Mouse (Mus musculus): ENCODE data around the gene Prl2c5.
"Not testable (repeated sequence)": the region's sequence is repeated elsewhere in the genome, so short reads cannot be mapped to it uniquely, and the experiment has no call there.

- TF ChIP-seq TCF12 (IDR thresholded peaks at IDR 0.05; ENCODE audit: insufficient read depth, poor library complexity, severe bottlenecking); POLR2A (IDR thresholded peaks at IDR 0.05; ENCODE audit: insufficient read length, low read depth); USF1 (IDR thresholded peaks at IDR 0.05; ENCODE audit: low read depth); REST (IDR thresholded peaks at IDR 0.05; ENCODE audit: insufficient read depth, insufficient read length); E2F4 (IDR thresholded peaks at IDR 0.05; ENCODE audit: insufficient read depth); MYOD1 (IDR thresholded peaks at IDR 0.05; ENCODE audit: control insufficient read depth in 1 of 3, insufficient read length in 2 of 3, low read depth in 2 of 3); TCF3 (IDR thresholded peaks at IDR 0.05; ENCODE audit: insufficient read length, low read depth): not testable (repeated sequence)
Measured at GRCm38 (mm10) chr13:13237456-13237855, 54.9 kb downstream of the Prl2c5 start.

All from myocyte (in vitro differentiated cells).